24 mouse cellular contexts compared by ENCODE assay signal in the genomic region with DNA sequence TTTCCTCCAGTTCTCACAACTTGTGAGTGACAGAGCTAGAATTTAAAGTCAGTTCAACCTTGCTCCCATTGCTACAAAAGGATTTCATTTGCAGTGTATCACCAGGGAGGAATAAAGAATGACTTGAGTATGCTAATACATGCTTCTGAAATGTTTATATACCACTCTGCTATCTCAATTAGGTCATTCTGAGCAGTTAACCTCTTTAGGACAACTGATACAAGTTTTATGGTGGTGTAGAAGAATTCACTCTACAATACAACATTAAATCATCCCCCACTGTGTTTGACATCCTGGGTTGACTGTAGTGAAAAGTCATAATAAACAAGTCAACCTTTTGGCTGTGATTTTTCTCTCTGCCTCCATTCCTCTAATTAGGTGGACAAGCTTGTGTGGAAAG.
A peak's percentile ranks its signal among the peaks of the same experiment; 100 is the strongest.
DNase-seq lines count a peak whose midpoint lies in the region; ATAC-seq lines count a peak whose summit lies in the region.
"Had no signal": no experiment of that assay in that cellular context is flagged by ENCODE, and none has a peak within 500 bp of the region (broad histone marks: within the 10 kb centered on the region; RNA-seq: fewer than 3 reads in every experiment).

No protein-coding gene starts in this region.

- ATAC-seq in kidney, embryonic 14.5 days (ENCODE audit: low FRiP score, low TSS enrichment): peak; percentile 71; the same call in 1 of the 2 replicates
- ATAC-seq in kidney, embryonic 16.5 days (ENCODE audit: low FRiP score, low TSS enrichment): peak; percentile 57; the same call in 1 of the 2 replicates
- ATAC-seq in limb, embryonic 11.5 days (ENCODE audit: insufficient number of reproducible peaks, low FRiP score, low TSS enrichment, low read depth): no peak
- ATAC-seq: activated CD4-positive, CD25-positive, alpha-beta regulatory T cell, adult 4 months; CD4-positive, CD25-positive, alpha-beta regulatory T cell, adult 4 months; forebrain, embryonic 13.5 days; forebrain, embryonic 15.5 days; Patski had no signal

- no peaks in the 10 kb centered on the region for H3K36me3 ChIP-seq in kidney, embryonic 14.5 days (ENCODE audit: control insufficient read depth, insufficient read depth, low read length)
- H3K36me3 ChIP-seq in kidney, embryonic 16.5 days (ENCODE audit: insufficient read depth, low read length): no peaks in the 10 kb centered on the region
- H3K36me3 ChIP-seq in limb, embryonic 11.5 days (ENCODE audit: control insufficient read depth, insufficient read depth, low read length): no peaks in the 10 kb centered on the region
- H3K36me3 ChIP-seq in limb, embryonic 10.5 days: no peaks in the 10 kb centered on the region
- H3K36me3 ChIP-seq: embryonic facial prominence, embryonic 10.5 days; embryonic facial prominence, embryonic 12.5 days; forebrain, embryonic 15.5 days; G1E had no signal

- H3K27ac ChIP-seq in kidney, embryonic 14.5 days (ENCODE audit: low read depth, low read length): no peak overlapping the region
- H3K27ac ChIP-seq in kidney, embryonic 16.5 days (ENCODE audit: low read length): no peak overlapping the region
- H3K27ac ChIP-seq in limb, embryonic 11.5 days (replicated peaks; ENCODE audit: low read depth, low read length): no peak overlapping the region
- no peak overlapping the region for H3K27ac ChIP-seq in limb, embryonic 10.5 days
- H3K27ac ChIP-seq: embryonic facial prominence, embryonic 10.5 days; embryonic facial prominence, embryonic 12.5 days; forebrain, embryonic 13.5 days; forebrain, embryonic 15.5 days had no signal

- no peak for DNase-seq in kidney, postnatal 25 days
- no peak for DNase-seq in kidney, adult 18-20 months
- DNase-seq in limb, embryonic 11.5 days (ENCODE audit: low spot score): peak; percentile 1
- no peak for DNase-seq in limb, embryonic 10.5 days (ENCODE audit: low spot score)
- DNase-seq: adrenal gland, adult 8-10 months; adrenal gland, postnatal 14 days; adrenal gland, postnatal 36 days; B cell, adult 2 months; cerebellum, adult 11-12 months; cerebellum, adult 2 months; cerebellum, adult 9-10 months; cerebellum, postnatal 10 days; cerebellum, postnatal 25 days had no signal

- H3K4me2 ChIP-seq in kidney, embryonic 14.5 days (replicated peaks; ENCODE audit: low read depth, low read length): no peak overlapping the region
- no peak overlapping the region for H3K4me2 ChIP-seq in kidney, embryonic 16.5 days (replicated peaks; ENCODE audit: low read depth, low read length)
- H3K4me2 ChIP-seq in limb, embryonic 11.5 days (ENCODE audit: low read depth, severe bottlenecking): no peak overlapping the region
- H3K4me2 ChIP-seq: embryonic facial prominence, embryonic 12.5 days; forebrain, embryonic 13.5 days; forebrain, embryonic 15.5 days had no signal

- H3K9ac ChIP-seq in kidney, embryonic 14.5 days (ENCODE audit: low read depth, low read length): no peak overlapping the region
- H3K9ac ChIP-seq in kidney, embryonic 16.5 days (replicated peaks; ENCODE audit: low read length): no peak overlapping the region
- no peak overlapping the region for H3K9ac ChIP-seq in limb, embryonic 11.5 days (ENCODE audit: low read length)
- H3K9ac ChIP-seq: embryonic facial prominence, embryonic 12.5 days; forebrain, embryonic 13.5 days; forebrain, embryonic 15.5 days had no signal

- H3K27me3 ChIP-seq in kidney, embryonic 14.5 days (ENCODE audit: control insufficient read depth, insufficient read depth, low read length): no peaks in the 10 kb centered on the region
- H3K27me3 ChIP-seq in kidney, embryonic 16.5 days (ENCODE audit: insufficient read depth, low read length): no peaks in the 10 kb centered on the region
- no peaks in the 10 kb centered on the region for H3K27me3 ChIP-seq in limb, embryonic 11.5 days (ENCODE audit: control insufficient read depth, insufficient read depth, low read length)
- H3K27me3 ChIP-seq in limb, embryonic 10.5 days (ENCODE audit: low read depth, poor library complexity, severe bottlenecking): no peaks in the 10 kb centered on the region
- H3K27me3 ChIP-seq: CH12.LX; embryonic facial prominence, embryonic 12.5 days; forebrain, embryonic 13.5 days; forebrain, embryonic 15.5 days; Patski had no signal

- H3K4me1 ChIP-seq in kidney, embryonic 14.5 days (ENCODE audit: control insufficient read depth, insufficient read depth, low read length): no peaks in the 10 kb centered on the region
- H3K4me1 ChIP-seq in kidney, embryonic 16.5 days (ENCODE audit: insufficient read depth, low read length): no peaks in the 10 kb centered on the region
- H3K4me1 ChIP-seq in limb, embryonic 11.5 days (ENCODE audit: control insufficient read depth, insufficient read depth, low read length): no peaks in the 10 kb centered on the region
- H3K4me1 ChIP-seq in limb, embryonic 10.5 days: no peaks in the 10 kb centered on the region
- H3K4me1 ChIP-seq: embryonic facial prominence, embryonic 10.5 days; embryonic facial prominence, embryonic 12.5 days; forebrain, embryonic 13.5 days; forebrain, embryonic 15.5 days had no signal

- no peaks in the 10 kb centered on the region for H3K9me3 ChIP-seq in kidney, embryonic 14.5 days (ENCODE audit: control insufficient read depth, low read length)
- H3K9me3 ChIP-seq in kidney, embryonic 16.5 days (ENCODE audit: low read length): no peaks in the 10 kb centered on the region
- H3K9me3 ChIP-seq in limb, embryonic 11.5 days (ENCODE audit: control insufficient read depth, low read length): no peaks in the 10 kb centered on the region
- H3K9me3 ChIP-seq in limb, embryonic 10.5 days (replicated peaks): no peaks in the 10 kb centered on the region
- H3K9me3 ChIP-seq: embryonic facial prominence, embryonic 10.5 days; embryonic facial prominence, embryonic 12.5 days; forebrain, embryonic 13.5 days; forebrain, embryonic 15.5 days had no signal

- no peak overlapping the region for H3K4me3 ChIP-seq in kidney, embryonic 14.5 days (ENCODE audit: low read length)
- no peak overlapping the region for H3K4me3 ChIP-seq in kidney, embryonic 16.5 days (ENCODE audit: low read length)
- no peak overlapping the region for H3K4me3 ChIP-seq in limb, embryonic 11.5 days (ENCODE audit: low read depth, low read length)
- no peak overlapping the region for H3K4me3 ChIP-seq in limb, embryonic 10.5 days
- H3K4me3 ChIP-seq: embryonic facial prominence, embryonic 10.5 days; embryonic facial prominence, embryonic 12.5 days; forebrain, embryonic 13.5 days; forebrain, embryonic 15.5 days had no signal
